Mouse (Mus musculus): ENCODE measurements at regions not wholly inside any gene's neighbourhood (a gene's known extent, or its start where the extent isn't known, plus 50 kb on each side); places are given as distances from the start of the nearest gene placed in this dataset.

DNA sequence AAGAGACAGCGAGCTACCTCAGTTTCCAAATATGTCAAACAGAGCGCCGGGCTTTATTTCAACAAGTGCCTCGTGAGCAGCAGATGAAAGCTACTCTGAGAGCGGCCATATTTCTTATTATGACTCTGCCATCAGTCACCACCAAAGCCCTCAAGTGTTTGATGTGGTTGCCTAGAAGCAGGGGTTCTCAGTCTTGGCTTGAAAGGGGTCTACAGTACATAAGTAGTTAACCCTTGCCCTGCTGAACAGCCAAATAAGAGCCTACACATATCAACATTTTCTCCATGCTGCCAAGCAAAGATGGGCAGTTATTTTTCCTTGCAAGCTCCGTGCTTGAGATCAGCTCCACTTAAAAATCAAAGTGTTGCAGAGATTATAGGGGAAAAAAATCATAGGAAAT is 788.8 kb downstream of the Nr2f2 start:
- TF ChIP-seq POLR2A (IDR thresholded peaks at IDR 0.05; ENCODE audit: extremely low read depth, insufficient read depth, low read length) (no peak), CTCF (IDR thresholded peaks at IDR 0.05; ENCODE audit: low read depth, low read length) (no peak)

Measured in liver, adult 2 months (tissue).